Mouse (Mus musculus) midbrain, postnatal 0 days (tissue): ENCODE measurements around the gene Alpk1. TPM values are rescaled to one million over a fixed set of nuclear protein-coding genes. Genes with fewer than 3 reads are reported as not detected.

Source experiments
- ATAC-seq: fragments of 200-750 bp; cut with Nextera tagmentation; 2 replicates; pipeline ENCODE4 v1.8.0; 2017; ENCODE audit warnings: moderate number of reproducible peaks, mild to moderate bottlenecking, moderate TSS enrichment, moderate library complexity; ENCODE audit not compliant: low FRiP score
- DNase-seq: peaks from one replicate; pipeline ENCODE4 v3.0.0-alpha.2; 2015; ENCODE audit warnings: low spot score
- H3K27ac ChIP-seq: fragments of 300-500 bp; sonication (generic); 2 replicates; pipeline ENCODE4 v1.5.1; 2014; ENCODE audit warnings: low read depth, mild to moderate bottlenecking, low read length, mixed read lengths
- H3K27me3 ChIP-seq: fragments of 300-500 bp; sonication (generic); 2 replicates; pipeline ENCODE4 v1.6.1; 2014; ENCODE audit warnings: low read length, control low read depth, mixed read lengths; ENCODE audit not compliant: insufficient read depth
- H3K36me3 ChIP-seq: fragments of 300-500 bp; sonication (generic); 2 replicates; pipeline ENCODE4 v1.6.1; 2014; ENCODE audit warnings: low read length, control low read depth, mixed read lengths; ENCODE audit not compliant: insufficient read depth
- H3K4me1 ChIP-seq: fragments of 300-500 bp; sonication (generic); 2 replicates; pipeline ENCODE4 v1.6.1; 2014; ENCODE audit warnings: mild to moderate bottlenecking, control low read depth, antibody characterized with exemption, low read length, mixed read lengths; ENCODE audit not compliant: insufficient read depth
- H3K4me2 ChIP-seq: fragments of 300-500 bp; sonication (generic); 2 replicates; pipeline ENCODE4 v1.6.1; 2014; ENCODE audit warnings: low read depth, mild to moderate bottlenecking, low read length, mixed read lengths; ENCODE audit not compliant: poor library complexity, severe bottlenecking
- H3K4me3 ChIP-seq: fragments of 300-500 bp; sonication (generic); 2 replicates; pipeline ENCODE4 v1.5.1; 2014; ENCODE audit warnings: low read depth, mild to moderate bottlenecking, low read length, moderate library complexity
- H3K9ac ChIP-seq: fragments of 300-500 bp; sonication (generic); replicated peaks from 2 replicates; pipeline ENCODE4 v1.6.1; 2014; ENCODE audit warnings: mild to moderate bottlenecking, low read length, moderate library complexity, mixed read lengths; ENCODE audit not compliant: poor library complexity, severe bottlenecking
- H3K9me3 ChIP-seq: fragments of 300-500 bp; sonication (generic); 2 replicates; pipeline ENCODE4 v1.6.1; 2016; ENCODE audit warnings: low read length, control low read depth
- CTCF ChIP-seq: IDR thresholded peaks from 2 replicates; pipeline ENCODE4 v1.5.1; 2016; ENCODE audit warnings: antibody characterized with exemption, mild to moderate bottlenecking
- whole genome bisulfite sequencing: fragments of 180-500 bp; shearing (Covaris S2); extraction: QIAGEN DNeasy Blood & Tissue Kit; methylation state at CpG from one replicate; pipeline ENCODE4 v1.1.7; 2014; 5-methylcytosine and 5-hydroxymethylcytosine counted together
- polyA plus RNA-seq: library from polyadenylated mRNA; unstranded; fragments of >200 nt; fragmentation: Nextera tagmentation; extraction: Ambion mirVana; gene quantifications from 2 replicates; pipeline ENCODE4 v1.2.1, GENCODE M21; 2015
- total RNA-seq: library from RNA; depleted of rRNA; stranded (reverse); fragments of >200 nt; gene quantifications from 2 replicates; pipeline ENCODE4 v1.2.3, GENCODE M21; 2014

Alpk1 gene
- total and polyA plus RNA-seq, 2 experiments from 2014 or later = 0.25 to 0.60 TPM

GRCm38 (mm10) chr3:127691230-127691629 lies 89.1 kb downstream of the Alpk1 start:
- no peak for TF ChIP-seq CTCF
- Histone ChIP-seq H3K4me1 (peaks cover 5% of the 10 kb centered on the region; the same call in 1 of the 2 replicates), H3K9me3 (no peaks in the 10 kb centered on the region), H3K9ac (no peak overlapping the region), H3K4me2 (no peak overlapping the region), H3K27ac (no peak overlapping the region), H3K27me3 (no peaks in the 10 kb centered on the region), H3K36me3 (no peaks in the 10 kb centered on the region), H3K4me3 (no peak overlapping the region)
- DNase-seq (no peak), ATAC-seq (no peak)
- 78% methylated on average over 4 of the region's 4 CpGs for WGBS

- H3K4me3 ChIP-seq = no peak overlapping the region
- no peaks in the 10 kb centered on the region; the same call in 1 of the 2 replicates for H3K27me3 ChIP-seq
- ATAC-seq (no peak), DNase-seq (no peak)
- no peak overlapping the region for H3K27ac ChIP-seq
- TF ChIP-seq CTCF = no peak
- no peaks in the 10 kb centered on the region for H3K36me3 ChIP-seq
- H3K9ac ChIP-seq = no peak overlapping the region
- 90% methylated on average over 15 of the region's 15 CpGs for WGBS
- no peaks in the 10 kb centered on the region for H3K9me3 ChIP-seq
- H3K4me1 ChIP-seq = no peaks in the 10 kb centered on the region
- no peak overlapping the region for H3K4me2 ChIP-seq
These were observed 100.6 kb downstream of the Alpk1 start for GRCm38 (mm10) chr3:127679703-127680102.

DNA sequence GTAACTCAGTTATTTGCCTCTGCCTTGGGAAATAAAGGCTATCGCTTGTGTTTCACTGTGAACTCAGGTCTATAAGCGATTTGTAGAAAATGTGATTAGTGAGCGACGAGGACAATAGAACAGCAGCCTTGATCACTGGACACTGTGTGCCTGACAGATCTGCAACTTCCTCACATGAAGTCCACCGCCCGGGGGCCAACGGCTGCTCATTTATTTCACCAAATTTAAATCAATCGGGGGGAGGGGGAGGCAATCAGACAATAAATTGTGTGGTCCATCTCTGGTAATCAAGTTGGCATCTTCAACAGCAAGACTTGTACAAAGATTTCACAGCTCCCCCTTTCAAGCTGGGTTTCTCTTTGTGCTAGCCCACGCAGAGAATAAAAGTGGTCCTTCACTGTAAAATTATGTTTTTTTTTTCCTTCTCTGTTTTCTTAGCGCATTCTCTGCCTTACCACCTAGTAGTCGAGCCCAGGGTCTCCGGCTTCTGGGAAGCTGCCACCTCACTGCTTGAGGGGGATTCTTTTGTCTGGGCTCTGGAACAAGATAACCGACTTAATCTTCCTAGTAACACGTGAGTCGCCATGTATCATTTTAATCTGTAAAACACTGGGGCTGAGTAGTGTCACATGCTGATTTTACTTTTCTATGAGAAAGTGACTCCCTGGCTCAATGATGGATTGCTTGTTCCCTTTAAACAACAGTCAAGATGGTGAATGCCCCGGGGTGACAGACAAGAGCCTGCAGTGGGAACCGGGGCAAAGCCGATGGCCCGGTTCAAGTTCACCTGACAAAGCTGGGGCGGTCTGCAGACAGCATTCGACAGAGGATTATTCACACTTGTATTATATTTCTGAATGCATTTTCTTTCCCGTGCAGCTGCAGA lies 118.4 kb downstream of the Alpk1 start:
- TF ChIP-seq CTCF = no peak
- Histone ChIP-seq H3K36me3 (no peaks in the 10 kb centered on the region), H3K9me3 (no peaks in the 10 kb centered on the region), H3K9ac (0 out of 2 replicates have a peak overlapping the region, but pooled peaks have one; percentile 29), H3K27ac (no peak overlapping the region), H3K4me3 (peak overlapping the region; percentile 20; the same call in 1 of the 2 replicates), H3K27me3 (0 out of 2 replicates have a peak, but pooled peaks cover 12% of the 10 kb centered on the region), H3K4me1 (no peaks in the 10 kb centered on the region), H3K4me2 (peak overlapping the region; percentile 36)
- ATAC-seq (no peak), DNase-seq (peak; percentile 19)
- 15% methylated on average over 22 of the region's 22 CpGs for WGBS

DNA sequence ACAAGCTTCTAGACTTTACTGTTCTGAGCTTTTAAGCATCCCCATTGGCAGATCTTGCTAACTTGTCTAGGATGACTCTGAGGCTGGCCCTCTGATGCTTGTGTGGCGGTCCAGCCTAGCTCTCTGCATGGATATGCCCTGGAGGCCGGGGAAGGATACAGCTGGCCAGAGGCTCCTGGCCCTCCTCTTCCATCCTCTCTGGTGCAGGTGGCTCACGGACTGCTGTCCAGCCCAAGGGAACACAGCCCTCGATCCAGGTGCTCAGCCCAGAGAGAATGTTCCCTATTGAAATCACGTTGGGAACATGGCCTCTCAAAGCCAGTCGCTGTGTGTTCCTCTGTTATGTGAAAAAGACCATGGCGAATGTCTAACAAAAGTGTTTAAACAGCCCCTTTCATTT lies 119.6 kb downstream of the Alpk1 start:
- ATAC-seq (no peak), DNase-seq (no peak)
- H3K4me1 ChIP-seq = no peaks in the 10 kb centered on the region
- H3K4me2 ChIP-seq = no peak overlapping the region
- H3K27ac ChIP-seq = no peak overlapping the region
- no peak overlapping the region for H3K4me3 ChIP-seq
- no peak overlapping the region for H3K9ac ChIP-seq
- no peaks in the 10 kb centered on the region for H3K36me3 ChIP-seq
- H3K27me3 ChIP-seq = 0 out of 2 replicates have a peak, but pooled peaks cover 12% of the 10 kb centered on the region
- no peak for TF ChIP-seq CTCF
- 55% methylated on average over 7 of the region's 7 CpGs for WGBS
- no peaks in the 10 kb centered on the region for H3K9me3 ChIP-seq

- no peak overlapping the region for H3K4me2 ChIP-seq
- no peaks in the 10 kb centered on the region for H3K4me1 ChIP-seq
- no peak for ATAC-seq
- no peak for TF ChIP-seq CTCF
- H3K9me3 ChIP-seq = no peaks in the 10 kb centered on the region
- WGBS = 23% methylated on average over 7 of the region's 7 CpGs
- no peaks in the 10 kb centered on the region for H3K36me3 ChIP-seq
- H3K27me3 ChIP-seq = peaks cover 12% of the 10 kb centered on the region
- H3K27ac ChIP-seq = no peak overlapping the region
- DNase-seq = no peak
- H3K4me3 ChIP-seq = no peak overlapping the region
- H3K9ac ChIP-seq = no peak overlapping the region
These were observed 128.3 kb downstream of the Alpk1 start for GRCm38 (mm10) chr3:127651742-127652653.
